Mouse (Mus musculus) liver, embryonic 15.5 days (tissue): ENCODE results near the gene Uckl1. TPM values are rescaled to one million over a fixed set of nuclear protein-coding genes. Genes with fewer than 3 reads are reported as not detected.

Source experiments
- ATAC-seq: fragments of 200-750 bp; cut with Nextera tagmentation; 2 replicates; pipeline ENCODE4 v1.8.0; 2017; ENCODE audit warnings: moderate number of reproducible peaks, mild to moderate bottlenecking, moderate library complexity; ENCODE audit not compliant: insufficient read depth
- H3K27ac ChIP-seq: fragments of 300-500 bp; sonication (generic); replicated peaks from 2 replicates; pipeline ENCODE4 v1.5.1; 2015; ENCODE audit warnings: mild to moderate bottlenecking, inconsistent platforms
- H3K27me3 ChIP-seq: fragments of 300-500 bp; sonication (generic); 2 replicates; pipeline ENCODE4 v1.6.1; 2015; ENCODE audit warnings: mild to moderate bottlenecking, inconsistent platforms
- H3K36me3 ChIP-seq: fragments of 300-500 bp; sonication (generic); replicated peaks from 2 replicates; pipeline ENCODE4 v1.6.1; 2015; ENCODE audit warnings: moderate library complexity, mild to moderate bottlenecking, inconsistent platforms
- H3K4me1 ChIP-seq: fragments of 300-500 bp; sonication (generic); replicated peaks from 2 replicates; pipeline ENCODE4 v1.6.1; 2015; ENCODE audit warnings: inconsistent platforms
- H3K4me2 ChIP-seq: fragments of 300-500 bp; sonication (generic); 2 replicates; pipeline ENCODE4 v1.6.1; 2015; ENCODE audit warnings: moderate library complexity, mild to moderate bottlenecking, inconsistent platforms
- H3K4me3 ChIP-seq: fragments of 300-500 bp; sonication (generic); replicated peaks from 2 replicates; pipeline ENCODE4 v1.5.1; 2015; ENCODE audit warnings: mild to moderate bottlenecking, inconsistent platforms
- H3K9ac ChIP-seq: fragments of 300-500 bp; sonication (generic); 2 replicates; pipeline ENCODE4 v1.6.1; 2015; ENCODE audit warnings: moderate library complexity, mild to moderate bottlenecking, inconsistent platforms
- H3K9me3 ChIP-seq: fragments of 300-500 bp; sonication (generic); replicated peaks from 2 replicates; pipeline ENCODE4 v1.6.1; 2016; ENCODE audit warnings: inconsistent platforms
- WGBS: fragments of 180-500 bp; shearing (Covaris S2); methylation state at CpG from one replicate; pipeline ENCODE4 v1.1.7; 2015; ENCODE audit warnings: mixed read lengths; ENCODE audit not compliant: insufficient replicate concordance; 5-methylcytosine and 5-hydroxymethylcytosine counted together
- polyA plus RNA-seq: library from polyadenylated mRNA; unstranded; fragments of >200 nt; fragmentation: Nextera tagmentation; extraction: Ambion mirVana; gene quantifications from 2 replicates; pipeline ENCODE4 v1.2.1, GENCODE M21; 2015

The Uckl1 gene
- polyA plus RNA-seq, 1 experiment from 2014 or later, result 20.4 TPM

GRCm38 (mm10) chr2:181588229-181588780 is 3.6 kb upstream of the Uckl1 start:
- Histone ChIP-seq H3K9me3 (no peaks in the 10 kb centered on the region), H3K36me3 (peaks cover 58% of the 10 kb centered on the region), H3K4me1 (peaks cover 36% of the 10 kb centered on the region), H3K4me2 (no peak overlapping the region), H3K4me3 (no peak overlapping the region), H3K9ac (no peak overlapping the region), H3K27me3 (no peaks in the 10 kb centered on the region), H3K27ac (no peak overlapping the region)
- ATAC-seq, result no peak
- WGBS, result 83% methylated on average over 11 of the region's 11 CpGs

- no peak overlapping the region for H3K4me3 ChIP-seq
- no peaks in the 10 kb centered on the region for H3K9me3 ChIP-seq
- ATAC-seq, result no peak
- H3K4me1 ChIP-seq, result peaks cover 31% of the 10 kb centered on the region
- H3K4me2 ChIP-seq, result no peak overlapping the region
- no peak overlapping the region for H3K27ac ChIP-seq
- no peak overlapping the region for H3K9ac ChIP-seq
- no peaks in the 10 kb centered on the region for H3K27me3 ChIP-seq
- H3K36me3 ChIP-seq, result peaks cover 58% of the 10 kb centered on the region
- 72% methylated on average over 6 of the region's 6 CpGs for WGBS
Observed at GRCm38 (mm10) chr2:181587796-181588195, 3.1 kb upstream of the Uckl1 start.

- Histone ChIP-seq H3K4me3 (no peak overlapping the region), H3K27me3 (no peaks in the 10 kb centered on the region), H3K36me3 (peaks cover 58% of the 10 kb centered on the region), H3K4me1 (peaks cover 29% of the 10 kb centered on the region), H3K9me3 (no peaks in the 10 kb centered on the region), H3K4me2 (no peak overlapping the region), H3K27ac (no peak overlapping the region), H3K9ac (no peak overlapping the region)
- WGBS, result 83% methylated on average over 3 of the region's 3 CpGs
- no peak for ATAC-seq
Observed at GRCm38 (mm10) chr2:181586124-181586523, 1.4 kb upstream of the Uckl1 start.

- no peak for ATAC-seq
- H3K27me3 ChIP-seq, result no peaks in the 10 kb centered on the region
Observed at GRCm38 (mm10) chr2:181585506-181585905, 814 bp upstream of the Uckl1 start.

GRCm38 (mm10) chr2:181583460-181584257 is 1.0 kb downstream of the Uckl1 start:
- H3K27ac ChIP-seq, result no peak overlapping the region
- no peak for ATAC-seq
- no peaks in the 10 kb centered on the region for H3K9me3 ChIP-seq
- no peak overlapping the region for H3K4me2 ChIP-seq
- no peak overlapping the region for H3K9ac ChIP-seq
- H3K36me3 ChIP-seq, result peaks cover 38% of the 10 kb centered on the region
- no peaks in the 10 kb centered on the region for H3K27me3 ChIP-seq
- whole genome bisulfite sequencing, result 58% methylated on average over 3 of the region's 3 CpGs
- peaks cover 38% of the 10 kb centered on the region for H3K4me1 ChIP-seq
- H3K4me3 ChIP-seq, result no peak overlapping the region

More at GRCm38 (mm10) chr2:181585506-181585905, 814 bp upstream of the Uckl1 start:
- H3K9me3 ChIP-seq, result no peaks in the 10 kb centered on the region
- peaks cover 28% of the 10 kb centered on the region for H3K4me1 ChIP-seq
- no peak overlapping the region for H3K27ac ChIP-seq
- no peak overlapping the region for H3K4me2 ChIP-seq
- no peak overlapping the region for H3K4me3 ChIP-seq
- peaks cover 56% of the 10 kb centered on the region for H3K36me3 ChIP-seq
- 65% methylated on average over 5 of the region's 5 CpGs for WGBS
- no peak overlapping the region for H3K9ac ChIP-seq

GRCm38 (mm10) chr2:181582939-181583338 is 1.8 kb downstream of the Uckl1 start:
- H3K27ac ChIP-seq, result peak overlapping the region; percentile 94; the same call in 1 of the 2 replicates
- peaks cover 45% of the 10 kb centered on the region for H3K4me1 ChIP-seq
- WGBS, result 63% methylated on average over 1 of the region's 1 CpGs
- no peak for ATAC-seq
- no peak overlapping the region for H3K9ac ChIP-seq
- no peaks in the 10 kb centered on the region for H3K9me3 ChIP-seq
- no peak overlapping the region for H3K4me2 ChIP-seq
- no peak overlapping the region for H3K4me3 ChIP-seq
- no peaks in the 10 kb centered on the region for H3K27me3 ChIP-seq
- H3K36me3 ChIP-seq, result peaks cover 30% of the 10 kb centered on the region

GRCm38 (mm10) chr2:181582358-181582757 is 2.3 kb downstream of the Uckl1 start:
- peaks cover 26% of the 10 kb centered on the region for H3K36me3 ChIP-seq
- H3K9me3 ChIP-seq, result no peaks in the 10 kb centered on the region
- H3K27ac ChIP-seq, result peak overlapping the region; percentile 94
- peak overlapping the region; percentile 98 for H3K4me2 ChIP-seq
- peak overlapping the region; percentile 77 for H3K4me3 ChIP-seq
- no peak overlapping the region for H3K9ac ChIP-seq
- no peaks in the 10 kb centered on the region for H3K27me3 ChIP-seq
- peaks cover 51% of the 10 kb centered on the region for H3K4me1 ChIP-seq
- WGBS, result 76% methylated on average over 2 of the region's 2 CpGs
- ATAC-seq, result no peak

- under 1% methylated on average over 49 of the region's 49 CpGs for WGBS
- H3K27ac ChIP-seq, result peak overlapping the region; percentile 94
- no peaks in the 10 kb centered on the region for H3K27me3 ChIP-seq
- peak overlapping the region; percentile 77 for H3K4me3 ChIP-seq
- no peaks in the 10 kb centered on the region for H3K9me3 ChIP-seq
- peak overlapping the region; percentile 98 for H3K4me2 ChIP-seq
- H3K4me1 ChIP-seq, result peaks cover 59% of the 10 kb centered on the region
- H3K9ac ChIP-seq, result peak overlapping the region; percentile 76
- ATAC-seq, result peak; percentile 72
- H3K36me3 ChIP-seq, result peaks cover 18% of the 10 kb centered on the region
Observed at GRCm38 (mm10) chr2:181581402-181582120, 3.1 kb downstream of the Uckl1 start.

GRCm38 (mm10) chr2:181581016-181581401 is 3.7 kb downstream of the Uckl1 start:
- H3K4me1 ChIP-seq, result peaks cover 65% of the 10 kb centered on the region

GRCm38 (mm10) chr2:181580131-181580772 is 4.4 kb downstream of the Uckl1 start:
- peaks cover 5% of the 10 kb centered on the region for H3K36me3 ChIP-seq
- peaks cover 70% of the 10 kb centered on the region for H3K4me1 ChIP-seq
- peak overlapping the region; percentile 98 for H3K4me2 ChIP-seq
- H3K27me3 ChIP-seq, result no peaks in the 10 kb centered on the region
- no peaks in the 10 kb centered on the region for H3K9me3 ChIP-seq
- ATAC-seq, result no peak
- WGBS, result 77% methylated on average over 5 of the region's 5 CpGs
- peak overlapping the region; percentile 94 for H3K27ac ChIP-seq
- H3K4me3 ChIP-seq, result peak overlapping the region; percentile 77
- peak overlapping the region; percentile 76 for H3K9ac ChIP-seq

More at GRCm38 (mm10) chr2:181581016-181581401, 3.7 kb downstream of the Uckl1 start:
- Histone ChIP-seq H3K27ac (peak overlapping the region; percentile 94), H3K27me3 (no peaks in the 10 kb centered on the region), H3K9me3 (no peaks in the 10 kb centered on the region), H3K4me2 (peak overlapping the region; percentile 98), H3K9ac (peak overlapping the region; percentile 76), H3K36me3 (peaks cover 13% of the 10 kb centered on the region), H3K4me3 (peak overlapping the region; percentile 77)
- ATAC-seq, result peak; percentile 74
- under 1% methylated on average over 11 of the region's 11 CpGs for WGBS
